Comparison of ENCODE assay signal across 9 mouse cellular contexts in the genomic region with DNA sequence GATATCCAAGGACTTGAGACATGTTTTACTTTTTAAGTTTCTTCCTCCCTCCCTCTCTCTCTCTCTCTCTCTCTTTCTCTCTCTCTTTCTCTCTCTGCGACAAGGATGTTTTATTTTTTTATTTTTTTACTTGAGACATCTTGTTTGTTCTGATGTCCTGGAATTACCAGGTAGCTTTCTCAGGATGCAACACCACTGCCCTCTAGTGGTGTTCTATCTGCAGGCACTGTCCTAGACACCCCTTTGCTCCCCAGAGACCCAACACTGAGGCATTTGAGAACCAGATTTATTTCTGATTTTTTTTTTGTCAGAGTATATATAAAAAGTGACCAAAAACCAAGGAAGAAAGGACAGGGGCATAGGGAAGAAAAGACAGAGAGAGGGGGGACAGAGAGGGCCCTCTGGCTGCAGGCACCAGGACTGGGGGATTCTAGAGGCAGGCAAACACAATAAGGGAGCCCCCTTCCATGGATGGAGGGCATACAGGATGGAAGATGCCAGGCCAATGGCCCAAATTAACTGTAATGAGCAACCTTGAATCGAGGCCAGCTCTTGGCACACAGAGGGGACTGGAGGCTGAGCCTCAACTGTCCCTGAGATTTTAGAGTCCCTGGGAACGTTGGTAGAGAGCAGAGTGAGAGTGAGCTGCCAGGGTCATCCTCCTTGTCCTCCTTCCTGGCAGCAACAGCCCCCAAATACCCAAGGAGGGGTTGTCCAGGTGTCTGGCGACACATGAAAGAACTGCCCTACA. TPM values are rescaled to one million over a fixed set of nuclear protein-coding genes. Genes with fewer than 3 reads are reported as not detected.
DNase-seq lines count a peak whose midpoint lies in the region; ATAC-seq and TF ChIP-seq lines count a peak whose summit lies in the region.
"Had no signal": no experiment of that assay in that cellular context is flagged by ENCODE, and none has a peak within 500 bp of the region (broad histone marks: within the 10 kb centered on the region; RNA-seq: fewer than 3 reads in every experiment).

No protein-coding gene starts in this region.

- peak; percentile 64 for DNase-seq in kidney, adult 2 months
- DNase-seq in 416B (ENCODE audit: low read depth) (peak; percentile 55), CH12.LX (ENCODE audit: extremely low read depth) (peak; percentile 70)
- DNase-seq in cerebellum, adult 8-10 months: peak; percentile 66
- peak; percentile 44 for DNase-seq in lung, postnatal 10 days
- DNase-seq in gastrocnemius, postnatal 14 days: no peak
- no peak for DNase-seq in urinary bladder, postnatal 25 days (ENCODE audit: low spot score)

- no peak for ATAC-seq in kidney, embryonic 16.5 days (ENCODE audit: low FRiP score, low TSS enrichment)

- TF ChIP-seq RAD21 in CH12.LX (IDR thresholded peaks at IDR 0.05; ENCODE audit: low read depth, low read length): peak; percentile 76

- no peak for TF ChIP-seq EP300 in CH12.LX (IDR thresholded peaks at IDR 0.05; ENCODE audit: low read length)

- peaks cover 12% of the 10 kb centered on the region; the same call in 1 of the 2 replicates for H3K4me1 ChIP-seq in kidney, adult 2 months (ENCODE audit: control insufficient read depth, insufficient read depth, low read length)
- peaks cover 30% of the 10 kb centered on the region for H3K4me1 ChIP-seq in kidney, embryonic 16.5 days (ENCODE audit: insufficient read depth, low read length)
- peaks cover 12 to 28% of the 10 kb centered on the region in 2 experiments for H3K4me1 ChIP-seq in CH12.LX (ENCODE audit: control insufficient read depth in 1 of 2, insufficient read depth in 2 of 2)

- WGBS in kidney, adult 2 months: 72% methylated on average over 4 of the region's 4 CpGs
- 56% methylated on average over 4 of the region's 4 CpGs for WGBS in kidney, embryonic 16.5 days

- no peaks in the 10 kb centered on the region for H3K36me3 ChIP-seq in kidney, adult 2 months (ENCODE audit: control insufficient read depth, insufficient read depth, low read length)
- H3K36me3 ChIP-seq in kidney, embryonic 16.5 days (ENCODE audit: insufficient read depth, low read length): peaks cover 9% of the 10 kb centered on the region; the same call in 1 of the 2 replicates
- peaks cover 4 to 7% of the 10 kb centered on the region in 2 experiments for H3K36me3 ChIP-seq in CH12.LX (replicated peaks in 1 of 2; ENCODE audit: control insufficient read depth in 1 of 2, insufficient read depth in 1 of 2, low read length in 1 of 2)

- intact Hi-C loops in gastrocnemius, postnatal 14 days (cut with DNase I; ENCODE audit: low total_unique reads): loop anchor here (5.0 kb wide), 1 partner anchor 203 kb away; no protein-coding TSS in a partner anchor

- H3K9ac ChIP-seq in kidney, embryonic 16.5 days (replicated peaks; ENCODE audit: low read length): no peak overlapping the region
- H3K9ac ChIP-seq in CH12.LX (ENCODE audit: insufficient read depth, low read depth): no peak overlapping the region

- H3K4me3 ChIP-seq in kidney, adult 2 months (ENCODE audit: insufficient read depth, low read depth, low read length): no peak overlapping the region
- H3K4me3 ChIP-seq in kidney, embryonic 16.5 days (ENCODE audit: low read length): no peak overlapping the region
- no peak overlapping the region for H3K4me3 ChIP-seq in CH12.LX (replicated peaks in 1 of 3; ENCODE audit: low read depth in 2 of 3, low read length in 2 of 3, poor library complexity in 1 of 3)
- H3K4me3 ChIP-seq: erythroblast, embryonic 14.5 days had no signal

- H3K79me2 ChIP-seq in CH12.LX (replicated peaks; ENCODE audit: control insufficient read depth, extremely low read depth, insufficient read depth, poor library complexity, severe bottlenecking): peaks cover 3% of the 10 kb centered on the region; the same call in 1 of the 2 replicates

- no peak overlapping the region for H3K27ac ChIP-seq in kidney, adult 2 months (ENCODE audit: insufficient read depth, low read depth, low read length)
- H3K27ac ChIP-seq in kidney, embryonic 16.5 days (ENCODE audit: low read length): no peak overlapping the region
- H3K27ac ChIP-seq in CH12.LX (ENCODE audit: insufficient read depth, low read depth): no peak overlapping the region

- no peaks in the 10 kb centered on the region for H3K27me3 ChIP-seq in kidney, adult 2 months (replicated peaks; ENCODE audit: control insufficient read depth, insufficient read depth, low read length)
- H3K27me3 ChIP-seq in kidney, embryonic 16.5 days (ENCODE audit: insufficient read depth, low read length): no peaks in the 10 kb centered on the region; the same call in 1 of the 2 replicates
- peaks cover 18% of the 10 kb centered on the region for H3K27me3 ChIP-seq in CH12.LX (replicated peaks)

- peak; percentile 74 for TF ChIP-seq CTCF in kidney, adult 2 months (conservative IDR thresholded peaks at IDR 0.05; ENCODE audit: insufficient read depth, insufficient read length, low read depth, low read length)
- peak; percentile 71 to 86 for TF ChIP-seq CTCF in CH12.LX (conservative IDR thresholded peaks at IDR 0.05 in 1 of 2, IDR thresholded peaks at IDR 0.05 in 1 of 2; ENCODE audit: low read depth in 2 of 2, low read length in 2 of 2)

- no peak for TF ChIP-seq POLR2A in kidney, adult 2 months (IDR thresholded peaks at IDR 0.05; ENCODE audit: low read depth, low read length)
- no peak for TF ChIP-seq POLR2A in CH12.LX (IDR thresholded peaks at IDR 0.05; ENCODE audit: low read depth, low read length)

- no peaks in the 10 kb centered on the region for H3K9me3 ChIP-seq in kidney, embryonic 16.5 days (ENCODE audit: low read length)
- no peaks in the 10 kb centered on the region for H3K9me3 ChIP-seq in CH12.LX (replicated peaks; ENCODE audit: low read length)

- in situ Hi-C loops in CH12.LX (cut with MboI; ENCODE audit: low pct_ligation_motif_present, low pct_unique_long_range_greater_than_20kb, low sequenced_read_pairs): no loop called here

- H3K4me2 ChIP-seq in kidney, embryonic 16.5 days (replicated peaks; ENCODE audit: low read depth, low read length): no peak overlapping the region
- no peak overlapping the region for H3K4me2 ChIP-seq in CH12.LX (ENCODE audit: insufficient read depth, low read depth, poor library complexity, severe bottlenecking)

- dilution Hi-C loops in CH12.LX (cut with MboI; ENCODE audit: extremely low pct_ligation_motif_present, extremely low pct_unique_long_range_greater_than_20kb, low sequenced_read_pairs): no loop called here

TF ChIP-seq in CH12.LX, 34 proteins besides CTCF, POLR2A, EP300 and RAD21:
- peak; percentile 42; the same call in 1 of the 2 replicates for TF ChIP-seq SMC3 (IDR thresholded peaks at IDR 0.05; ENCODE audit: low read depth, low read length)
- no peak for TF ChIP-seq NELFE (IDR thresholded peaks at IDR 0.05; ENCODE audit: low read depth, low read length)
- no peak for TF ChIP-seq MYC (IDR thresholded peaks at IDR 0.05; ENCODE audit: low read depth, low read length)
- peak; percentile 48; the same call in 1 of the 2 replicates for TF ChIP-seq ZNF384 (IDR thresholded peaks at IDR 0.05; ENCODE audit: low read depth, low read length)
- TF ChIP-seq RCOR1 (conservative IDR thresholded peaks at IDR 0.05; ENCODE audit: low read depth, low read length): no peak

RNA-seq across cellular contexts. Expression of a gene that starts 2.5 kb away (rescaled TPM):
- polyA plus RNA-seq in kidney, adult 2 months (2012; rRNA removed): 32.2 and 41.3 TPM in 2 replicates
- 37.8 and 41.1 TPM in 2 replicates for polyA plus RNA-seq in kidney, embryonic 16.5 days (2015; fragmentation: Nextera tagmentation; extraction: Ambion mirVana)
- 16.6 and 18.1 TPM in 2 replicates for total RNA-seq in CH12.LX (2012; rRNA removed)
- 11.0 TPM in 2 replicates for total RNA-seq in CH12.LX (2014; rRNA removed)
- 26.8 and 27.1 TPM in 2 replicates for polyA plus RNA-seq in CH12.LX (2012; ENCODE audit: insufficient read length, low read depth)
- total RNA-seq in gastrocnemius, postnatal 14 days (2021): 10 to 100 TPM; 20.5 to 20.9 TPM

RNA-seq across cellular contexts. Expression of a gene that starts 3.5 kb away (rescaled TPM):
- 19.6 and 22.1 TPM in 2 replicates for polyA plus RNA-seq in kidney, adult 2 months (2012; rRNA removed)
- 75.2 and 79.7 TPM in 2 replicates for polyA plus RNA-seq in kidney, embryonic 16.5 days (2015; fragmentation: Nextera tagmentation; extraction: Ambion mirVana)
- 48.1 and 52.7 TPM in 2 replicates for total RNA-seq in CH12.LX (2012; rRNA removed)
- 28.3 and 28.8 TPM in 2 replicates for total RNA-seq in CH12.LX (2014; rRNA removed)
- 53.8 and 62.4 TPM in 2 replicates for polyA plus RNA-seq in CH12.LX (2012; ENCODE audit: insufficient read length, low read depth)
- total RNA-seq in gastrocnemius, postnatal 14 days (2021): 10 to 100 TPM; 28.0 to 30.1 TPM

RNA-seq across cellular contexts. Expression of a gene that starts 3.9 kb away (rescaled TPM):
- 26.1 and 30.2 TPM in 2 replicates for polyA plus RNA-seq in kidney, adult 2 months (2012; rRNA removed)
- polyA plus RNA-seq in kidney, embryonic 16.5 days (2015; fragmentation: Nextera tagmentation; extraction: Ambion mirVana): 29.5 and 31.4 TPM in 2 replicates
- total RNA-seq in CH12.LX (2012; rRNA removed) (2.7 and 3.8 TPM in 2 replicates), CH12.LX (2014; rRNA removed) (0.32 TPM in 1 of 2 replicates, not detected in the other)
- 0.38 and 0.66 TPM in 2 replicates for polyA plus RNA-seq in CH12.LX (2012; ENCODE audit: insufficient read length, low read depth)
- under 1 TPM; 0.78 to 0.84 TPM for total RNA-seq in gastrocnemius, postnatal 14 days (2021)
- polyA plus RNA-seq: erythroblast, embryonic 14.5 days had no signal

RNA-seq across cellular contexts. Expression of a gene that starts 10.4 kb away (rescaled TPM):
- 107 and 130 TPM in 2 replicates for polyA plus RNA-seq in kidney, adult 2 months (2012; rRNA removed)
- polyA plus RNA-seq in kidney, embryonic 16.5 days (2015; fragmentation: Nextera tagmentation; extraction: Ambion mirVana): 66.9 and 71.7 TPM in 2 replicates
- total RNA-seq in CH12.LX (2012; rRNA removed): 20.3 and 31.9 TPM in 2 replicates
- 18.6 and 18.7 TPM in 2 replicates for total RNA-seq in CH12.LX (2014; rRNA removed)
- 16.0 and 18.0 TPM in 2 replicates for polyA plus RNA-seq in CH12.LX (2012; ENCODE audit: insufficient read length, low read depth)
- 10 to 100 TPM; 28.8 to 29.7 TPM for total RNA-seq in gastrocnemius, postnatal 14 days (2021)

Comparison
In these comparisons a context has a peak if more than half of its experiments do, and no peak if none do; other contexts are left out.
1. DNase-seq: peak in kidney, adult 2 months (single experiment), 416B (single experiment), CH12.LX (single experiment), cerebellum, adult 8-10 months (single experiment) and lung, postnatal 10 days (single experiment); none in gastrocnemius, postnatal 14 days (single experiment) and urinary bladder, postnatal 25 days (single experiment).
2. RNA of a gene that starts 3.9 kb away (polyA plus RNA-seq): 29.5 to 31.4 TPM in kidney, embryonic 16.5 days and 26.1 to 30.2 TPM in kidney, adult 2 months; 0.38 to 0.66 TPM in CH12.LX; every median in the first group is over 10 times any median in the second.